Mouse (Mus musculus) heart, embryonic 13.5 days (tissue): ENCODE measurements around the gene Tinagl1. TPM values are rescaled to one million over a fixed set of nuclear protein-coding genes. Genes with fewer than 3 reads are reported as not detected.

Experiments used
- ATAC-seq: fragments of 200-750 bp; cut with Nextera tagmentation; 2 replicates; pipeline ENCODE4 v1.8.0; 2017; ENCODE audit warnings: moderate TSS enrichment; ENCODE audit not compliant: insufficient number of reproducible peaks, low FRiP score, low TSS enrichment; ENCODE audit errors: extremely low read depth
- H3K27ac ChIP-seq: fragments of 300-500 bp; sonication (generic); replicated peaks from 2 replicates; pipeline ENCODE4 v1.5.1; 2015; ENCODE audit warnings: moderate library complexity, mild to moderate bottlenecking, inconsistent platforms
- H3K27me3 ChIP-seq: fragments of 300-500 bp; sonication (generic); replicated peaks from 2 replicates; pipeline ENCODE4 v1.6.1; 2015; ENCODE audit warnings: mild to moderate bottlenecking, inconsistent platforms
- H3K36me3 ChIP-seq: fragments of 300-500 bp; sonication (generic); 2 replicates; pipeline ENCODE4 v1.6.1; 2015; ENCODE audit warnings: mild to moderate bottlenecking, inconsistent platforms
- H3K4me1 ChIP-seq: fragments of 300-500 bp; sonication (generic); 2 replicates; pipeline ENCODE4 v1.6.1; 2015; ENCODE audit warnings: inconsistent platforms
- H3K4me2 ChIP-seq: fragments of 300-500 bp; sonication (generic); 2 replicates; pipeline ENCODE4 v1.6.1; 2015; ENCODE audit warnings: inconsistent platforms, mild to moderate bottlenecking, moderate library complexity
- H3K4me3 ChIP-seq: fragments of 300-500 bp; sonication (generic); 2 replicates; pipeline ENCODE4 v1.5.1; 2015; ENCODE audit warnings: moderate library complexity, mild to moderate bottlenecking, inconsistent platforms
- H3K9ac ChIP-seq: fragments of 300-500 bp; sonication (generic); 2 replicates; pipeline ENCODE4 v1.6.1; 2015; ENCODE audit warnings: inconsistent platforms, mild to moderate bottlenecking, moderate library complexity
- H3K9me3 ChIP-seq: fragments of 300-500 bp; sonication (generic); 2 replicates; pipeline ENCODE4 v1.6.1; 2016; ENCODE audit warnings: inconsistent platforms
- WGBS: fragments of 180-500 bp; shearing (Covaris S2); methylation state at CpG from one replicate; pipeline ENCODE4 v1.1.7; 2015; ENCODE audit warnings: mixed read lengths; 5-methylcytosine and 5-hydroxymethylcytosine counted together
- polyA plus RNA-seq: library from polyadenylated mRNA; unstranded; fragments of >200 nt; fragmentation: Nextera tagmentation; extraction: Ambion mirVana; gene quantifications from 2 replicates; pipeline ENCODE4 v1.2.1, GENCODE M21; 2015

Gene Tinagl1
- polyA plus RNA-seq, 1 experiment from 2014 or later: 47.4 TPM

DNA sequence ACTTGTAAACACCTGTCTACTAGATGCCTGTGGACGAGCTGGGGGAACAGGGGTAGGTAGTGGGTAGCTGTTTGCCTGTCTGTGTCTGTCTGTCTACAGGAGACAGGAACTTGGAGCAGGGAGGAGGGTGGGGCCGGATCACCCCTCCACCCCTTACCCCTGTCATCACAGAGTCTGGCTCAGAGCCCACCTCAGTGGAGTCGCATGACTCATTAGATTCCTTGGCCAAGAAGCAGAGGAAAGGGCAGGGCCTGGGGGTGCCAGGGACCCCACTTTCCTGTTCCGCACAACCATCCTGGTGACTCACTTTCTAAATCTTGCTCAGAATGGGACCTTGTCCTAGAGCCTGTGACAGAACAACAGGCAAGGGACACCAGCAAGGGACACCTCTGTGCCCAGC, 2.2 kb upstream of the Tinagl1 start:
- Histone ChIP-seq H3K27ac (peak overlapping the region; percentile 55), H3K9me3 (no peaks in the 10 kb centered on the region), H3K27me3 (peaks cover 8% of the 10 kb centered on the region; the same call in 1 of the 2 replicates), H3K9ac (peak overlapping the region; percentile 56), H3K36me3 (no peaks in the 10 kb centered on the region), H3K4me3 (no peak overlapping the region), H3K4me2 (no peak overlapping the region), H3K4me1 (peaks cover 70% of the 10 kb centered on the region)
- no peak for ATAC-seq
- 26% methylated on average over 4 of the region's 4 CpGs for WGBS

DNA sequence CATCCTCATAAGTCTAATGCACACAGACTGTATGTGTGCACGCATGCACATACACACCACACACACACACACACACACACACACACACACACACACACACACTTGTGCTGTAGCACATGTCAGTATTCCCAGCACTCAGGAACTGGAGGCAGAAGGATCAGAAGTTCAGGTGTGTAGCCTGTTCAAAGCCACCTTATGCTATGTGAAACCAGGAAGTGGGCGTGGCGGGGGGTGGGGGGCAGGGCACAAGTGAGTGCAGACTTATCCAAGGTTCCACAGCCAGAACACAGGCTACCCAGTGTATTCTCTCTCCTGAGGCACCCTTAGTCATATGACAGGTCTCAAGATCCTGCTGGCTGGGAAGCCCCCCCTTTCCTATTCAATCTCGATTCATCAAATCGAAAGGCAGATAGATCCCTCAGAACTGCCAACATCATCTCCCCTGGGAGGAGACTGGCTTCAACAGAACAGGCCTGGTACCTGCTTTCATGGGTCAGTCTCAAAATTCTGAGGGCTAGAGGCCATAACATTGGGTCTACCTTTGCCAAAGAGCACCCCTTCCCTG, 1.3 kb upstream of the Tinagl1 start:
- Histone ChIP-seq H3K4me1 (peaks cover 70% of the 10 kb centered on the region), H3K27ac (peak overlapping the region; percentile 56)

DNA sequence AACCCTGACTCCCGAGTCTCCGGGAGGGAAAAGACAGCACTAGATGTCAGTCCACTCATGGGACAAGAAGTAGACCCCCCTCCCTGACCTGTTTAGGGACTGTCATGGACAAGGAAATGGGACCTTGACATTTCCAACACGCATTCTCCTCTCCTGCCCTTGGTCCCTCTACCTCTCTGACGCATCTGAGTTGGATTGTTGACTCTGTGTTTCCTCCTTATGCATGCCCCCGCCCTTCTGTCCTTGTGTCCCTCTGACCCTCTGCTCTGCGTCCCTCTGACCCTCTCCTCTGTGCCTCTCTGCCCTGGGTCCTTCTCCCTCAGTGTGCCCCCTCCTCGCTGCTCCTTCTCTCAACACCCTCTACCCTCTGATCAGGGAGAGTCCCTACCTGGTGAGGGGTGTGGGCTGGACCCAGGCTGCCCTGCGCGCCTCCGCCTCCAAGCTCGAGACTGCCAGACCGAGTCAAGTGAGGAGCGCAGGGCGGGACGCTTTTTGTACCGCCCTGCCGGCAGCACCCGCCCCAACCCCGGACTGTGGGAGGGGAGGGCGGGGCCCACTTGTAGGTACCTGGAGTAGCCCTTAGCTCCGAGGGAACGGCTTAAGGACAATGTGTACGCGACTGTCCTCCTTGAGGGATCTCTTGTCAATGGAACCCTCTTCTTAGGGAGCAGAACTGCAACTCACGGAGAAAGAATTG, 439 bp downstream of the Tinagl1 start:
- Histone ChIP-seq H3K9ac (peak overlapping the region; percentile 79), H3K4me2 (peak overlapping the region; percentile 75), H3K27ac (peak overlapping the region; percentile 56), H3K4me1 (peaks cover 83% of the 10 kb centered on the region), H3K36me3 (peaks cover 6% of the 10 kb centered on the region; the same call in 1 of the 2 replicates), H3K4me3 (peak overlapping the region; percentile 52), H3K9me3 (no peaks in the 10 kb centered on the region), H3K27me3 (peaks cover 4% of the 10 kb centered on the region; the same call in 1 of the 2 replicates)
- WGBS: 2% methylated on average over 25 of the region's 25 CpGs
- peak; percentile 75 for ATAC-seq

More for the DNA sequence above, 1.3 kb upstream of the Tinagl1 start:
- peaks cover 8% of the 10 kb centered on the region; the same call in 1 of the 2 replicates for H3K27me3 ChIP-seq
- no peak overlapping the region for H3K9ac ChIP-seq
- H3K9me3 ChIP-seq: no peaks in the 10 kb centered on the region
- no peak overlapping the region for H3K4me2 ChIP-seq
- H3K36me3 ChIP-seq: no peaks in the 10 kb centered on the region
- 78% methylated on average over 5 of the region's 5 CpGs for WGBS
- ATAC-seq: no peak
- H3K4me3 ChIP-seq: no peak overlapping the region

DNA sequence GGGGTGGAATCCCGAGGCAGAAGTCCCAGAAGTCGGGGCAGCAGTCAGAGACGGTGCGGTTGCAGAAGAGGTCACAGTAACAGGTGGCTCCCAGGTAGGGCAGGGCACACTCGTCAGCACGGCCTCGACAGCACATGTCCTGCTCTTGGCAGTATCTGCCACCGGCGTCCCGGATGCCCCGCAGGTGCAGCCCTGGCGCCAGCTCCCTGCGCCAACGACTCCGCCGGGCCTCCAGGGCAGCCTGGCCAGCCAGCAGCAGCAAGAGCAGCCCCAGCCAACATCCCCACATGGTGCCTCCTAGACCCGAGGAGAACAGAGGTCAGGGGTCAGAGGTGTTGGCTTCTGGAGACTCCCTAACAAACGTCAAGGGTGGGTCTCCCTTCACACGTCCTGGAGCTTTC, 1.0 kb downstream of the Tinagl1 start:
- Histone ChIP-seq H3K4me2 (peak overlapping the region; percentile 75), H3K9me3 (no peaks in the 10 kb centered on the region), H3K4me3 (peak overlapping the region; percentile 52), H3K9ac (peak overlapping the region; percentile 79), H3K27me3 (peaks cover 3% of the 10 kb centered on the region; the same call in 1 of the 2 replicates), H3K36me3 (peaks cover 10% of the 10 kb centered on the region), H3K27ac (peak overlapping the region; percentile 56; the same call in 1 of the 2 replicates), H3K4me1 (peaks cover 89% of the 10 kb centered on the region)
- no peak for ATAC-seq
- 43% methylated on average over 19 of the region's 19 CpGs for WGBS

DNA sequence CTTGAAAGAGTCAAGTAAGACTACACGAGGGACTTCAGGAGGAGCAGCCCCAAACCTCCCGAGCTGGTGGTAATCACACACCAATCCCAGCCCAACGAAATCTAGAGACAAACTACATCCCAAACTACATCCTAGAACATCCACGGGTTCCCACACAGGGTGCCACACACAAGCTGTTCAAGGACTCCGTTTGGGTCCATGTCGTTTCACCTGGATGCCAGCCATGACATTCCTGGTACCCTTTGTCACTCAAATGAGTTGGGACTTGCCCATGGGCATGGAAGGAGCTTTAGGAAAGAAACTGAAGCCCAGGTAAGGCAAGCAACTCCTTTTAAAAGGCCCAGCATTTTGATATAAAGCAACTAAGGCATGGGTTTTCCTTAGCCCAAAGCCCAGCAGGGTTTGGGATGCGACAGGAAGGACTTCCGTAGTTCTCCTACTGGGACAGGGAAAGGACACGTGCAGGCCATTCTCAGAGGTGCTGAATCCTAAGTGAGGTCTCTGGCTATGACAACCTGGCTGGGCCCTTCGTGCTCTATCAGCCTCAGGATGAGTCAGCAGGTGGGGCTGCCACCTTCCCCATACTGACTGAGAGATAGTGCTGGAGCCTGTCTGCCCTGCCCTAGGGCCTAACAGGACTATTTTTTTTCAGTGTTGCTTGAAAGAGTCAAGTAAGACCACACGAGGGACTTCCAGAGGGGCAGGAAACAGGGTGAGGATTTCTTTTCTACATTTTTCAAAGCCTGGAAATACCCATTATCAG, 1.7 kb downstream of the Tinagl1 start:
- Histone ChIP-seq H3K4me3 (peak overlapping the region; percentile 52), H3K27me3 (no peaks in the 10 kb centered on the region), H3K4me2 (peak overlapping the region; percentile 75), H3K27ac (peak overlapping the region; percentile 86), H3K4me1 (peaks cover 96% of the 10 kb centered on the region), H3K36me3 (peaks cover 11% of the 10 kb centered on the region), H3K9ac (peak overlapping the region; percentile 79), H3K9me3 (no peaks in the 10 kb centered on the region)
- WGBS: 65% methylated on average over 11 of the region's 11 CpGs
- ATAC-seq: peak; percentile 43; the same call in 1 of the 2 replicates

DNA sequence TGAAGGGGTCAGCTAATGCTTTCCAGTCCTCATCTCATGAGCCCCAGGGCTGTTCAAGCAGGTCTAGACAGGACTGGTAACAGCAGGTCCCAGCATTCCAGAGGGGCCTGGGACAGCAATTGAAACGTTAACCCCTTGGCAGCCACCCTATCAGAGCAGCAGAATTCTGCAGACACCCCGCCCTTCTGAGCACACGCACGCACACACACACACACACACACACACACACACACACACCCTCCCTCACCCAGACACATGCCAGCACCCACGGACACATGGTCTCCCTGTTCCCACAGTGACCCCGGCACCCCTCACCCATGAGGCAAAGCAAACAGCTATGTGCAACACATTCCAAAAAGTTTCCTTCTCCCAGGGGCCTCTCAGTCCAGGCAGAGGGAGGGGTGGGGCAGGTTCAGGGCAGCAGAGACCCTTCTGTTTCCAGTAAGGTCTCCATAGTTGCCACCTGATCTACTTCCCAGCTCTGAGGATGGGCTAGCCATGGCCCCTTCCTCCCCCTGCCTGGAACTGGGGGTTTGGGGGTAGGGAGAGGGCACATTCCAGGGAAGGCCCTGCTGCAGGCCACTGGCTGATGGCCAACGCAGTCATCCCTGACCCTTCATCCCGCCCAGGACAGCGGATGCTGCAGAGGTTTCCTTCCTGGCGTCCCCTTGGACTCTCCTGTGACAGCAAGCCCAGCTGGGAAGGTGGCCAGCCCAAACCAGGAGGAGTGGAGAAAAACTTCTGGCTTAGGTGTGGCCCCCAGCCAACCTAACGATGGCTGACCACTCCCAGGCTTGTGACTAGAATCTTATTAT, 2.8 kb downstream of the Tinagl1 start:
- peaks cover 99% of the 10 kb centered on the region for H3K4me1 ChIP-seq
- peaks cover 11% of the 10 kb centered on the region for H3K36me3 ChIP-seq
- H3K9ac ChIP-seq: peak overlapping the region; percentile 48
- 0 out of 2 replicates have a peak, but pooled peaks have one; percentile 2 for ATAC-seq
- no peaks in the 10 kb centered on the region for H3K27me3 ChIP-seq
- no peaks in the 10 kb centered on the region for H3K9me3 ChIP-seq
- H3K4me3 ChIP-seq: peak overlapping the region; percentile 24
- peak overlapping the region; percentile 86 for H3K27ac ChIP-seq
- H3K4me2 ChIP-seq: peak overlapping the region; percentile 75
- 16% methylated on average over 11 of the region's 11 CpGs for WGBS

DNA sequence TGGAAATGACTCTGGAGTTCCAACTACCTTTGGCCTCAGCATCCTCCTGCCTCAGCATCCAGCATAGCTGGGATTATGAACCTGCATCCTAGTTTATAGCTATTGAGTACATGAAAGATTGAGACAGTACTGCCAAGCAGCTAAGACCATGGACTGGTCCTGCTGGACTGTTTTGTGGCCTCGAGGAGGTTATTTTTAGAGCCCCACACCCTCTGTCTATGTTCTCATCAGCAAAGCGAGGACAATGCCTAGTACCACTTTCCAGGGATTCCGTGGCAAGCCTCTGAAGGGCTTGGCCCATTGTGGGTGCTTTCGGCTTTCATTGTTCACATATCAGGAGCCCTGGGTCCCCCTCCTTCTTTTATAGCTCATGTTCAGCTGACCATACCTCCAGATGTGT, 4.6 kb downstream of the Tinagl1 start:
- Histone ChIP-seq H3K9ac (no peak overlapping the region), H3K27me3 (no peaks in the 10 kb centered on the region), H3K4me1 (peaks cover 96% of the 10 kb centered on the region), H3K9me3 (no peaks in the 10 kb centered on the region), H3K27ac (peak overlapping the region; percentile 50; the same call in 1 of the 2 replicates), H3K36me3 (peaks cover 18% of the 10 kb centered on the region), H3K4me3 (no peak overlapping the region), H3K4me2 (no peak overlapping the region)
- ATAC-seq: no peak
- WGBS: 44% methylated on average over 4 of the region's 4 CpGs

DNA sequence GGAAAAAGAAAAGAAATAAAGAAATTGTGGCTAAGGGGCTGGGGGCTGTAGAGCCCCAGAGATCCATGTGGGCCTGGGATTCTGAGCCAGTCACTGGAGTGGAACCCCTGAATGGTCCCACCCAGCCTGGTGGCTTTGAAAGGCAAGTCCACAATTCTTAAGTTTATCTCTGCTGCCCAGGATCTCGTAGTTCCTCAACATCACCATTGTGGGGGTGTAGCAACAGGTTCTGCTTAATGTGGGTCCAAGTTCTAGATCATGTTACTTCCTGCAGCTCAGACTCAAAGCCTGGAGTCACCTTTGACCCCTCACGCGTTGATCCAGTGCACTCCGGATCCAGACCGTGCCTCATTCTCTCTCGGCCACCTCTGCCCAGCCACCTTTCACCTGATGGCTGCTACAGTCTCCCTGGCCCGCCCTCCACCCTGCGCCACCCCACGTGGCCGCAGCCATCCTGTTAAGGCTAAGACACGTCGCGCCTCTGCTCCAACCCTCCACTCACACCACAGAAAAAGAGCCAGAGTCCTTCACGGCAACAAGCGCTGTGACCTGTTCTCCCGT, 5.4 kb downstream of the Tinagl1 start:
- Histone ChIP-seq H3K9ac (no peak overlapping the region), H3K4me2 (no peak overlapping the region), H3K27me3 (no peaks in the 10 kb centered on the region), H3K9me3 (no peaks in the 10 kb centered on the region), H3K4me3 (no peak overlapping the region), H3K4me1 (peaks cover 90% of the 10 kb centered on the region), H3K27ac (peak overlapping the region; percentile 91), H3K36me3 (peaks cover 18% of the 10 kb centered on the region)
- ATAC-seq: no peak
- WGBS: 83% methylated on average over 16 of the region's 16 CpGs

DNA sequence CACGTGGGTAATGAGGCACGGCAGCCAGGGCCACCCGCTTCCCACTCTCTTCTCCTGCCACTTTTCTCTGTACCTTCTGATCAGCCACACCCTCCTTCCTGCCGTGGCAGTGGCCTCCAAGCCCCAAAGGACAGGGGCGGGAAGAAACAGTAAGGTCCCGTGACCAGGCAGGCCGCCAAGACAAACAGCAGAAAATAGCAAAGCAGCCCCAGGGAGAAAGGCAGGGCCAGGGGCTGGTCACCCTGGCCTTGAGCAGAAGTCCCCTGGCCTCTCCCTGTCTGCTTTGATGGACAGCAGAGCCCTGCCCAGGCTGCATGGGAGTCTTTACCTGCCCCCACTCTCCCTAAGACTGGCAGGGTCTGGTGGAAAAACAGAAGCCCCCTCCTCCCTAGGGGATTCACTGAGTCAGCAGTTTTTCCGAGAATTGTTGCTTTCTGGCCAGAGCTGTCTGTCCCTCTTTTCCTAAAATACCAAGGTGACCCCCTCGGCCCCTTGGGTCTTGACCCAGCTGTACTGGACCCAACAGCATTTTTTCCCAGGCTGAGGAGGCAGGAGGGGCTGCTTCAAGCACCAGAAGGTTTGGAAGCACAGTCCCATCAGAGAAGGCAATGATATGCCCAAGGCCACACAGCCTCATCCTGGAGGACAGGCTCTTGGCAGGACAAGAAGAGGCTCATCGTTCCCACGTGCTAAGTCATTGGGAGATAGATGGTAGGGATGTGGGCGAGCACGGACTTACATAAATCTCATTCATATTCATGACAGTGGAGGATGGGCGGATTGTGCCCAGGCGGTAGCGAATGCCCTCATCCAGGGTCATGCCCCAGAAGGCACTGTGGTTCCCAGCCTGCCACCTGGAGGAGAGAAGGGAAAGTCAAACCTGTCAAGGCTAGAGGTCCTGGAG, 6.4 kb downstream of the Tinagl1 start:
- Histone ChIP-seq H3K4me1 (peaks cover 90% of the 10 kb centered on the region), H3K4me2 (peak overlapping the region; percentile 63), H3K4me3 (peak overlapping the region; percentile 30), H3K27me3 (no peaks in the 10 kb centered on the region), H3K9me3 (no peaks in the 10 kb centered on the region), H3K9ac (peak overlapping the region; percentile 67), H3K36me3 (peaks cover 18% of the 10 kb centered on the region), H3K27ac (peak overlapping the region; percentile 91)
- 34% methylated on average over 16 of the region's 16 CpGs for WGBS
- peak; percentile 67; the same call in 1 of the 2 replicates for ATAC-seq

DNA sequence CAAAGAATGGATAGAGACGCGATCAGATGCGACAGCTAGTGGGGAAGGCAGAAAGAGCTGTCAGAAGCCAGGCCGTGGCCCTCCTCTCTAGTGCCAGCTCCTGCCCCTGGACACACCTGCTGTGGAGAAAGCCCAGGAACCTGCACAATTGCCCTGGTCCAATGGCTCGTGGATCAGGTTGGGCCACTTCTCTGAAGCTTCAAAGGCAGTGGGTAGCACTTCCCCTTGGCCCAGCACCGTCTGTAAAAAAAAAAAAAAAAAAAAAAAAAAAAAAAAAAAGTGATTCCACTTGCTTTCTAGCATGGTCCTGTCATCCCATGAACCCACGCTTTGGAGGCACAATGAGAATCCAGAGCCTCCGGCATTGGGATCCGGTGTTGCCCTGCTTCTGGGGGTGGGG, 7.1 kb downstream of the Tinagl1 start:
- 35% methylated on average over 9 of the region's 9 CpGs for WGBS
- Histone ChIP-seq H3K27ac (peak overlapping the region; percentile 91), H3K27me3 (no peaks in the 10 kb centered on the region), H3K4me2 (peak overlapping the region; percentile 63), H3K4me1 (peaks cover 90% of the 10 kb centered on the region), H3K4me3 (peak overlapping the region; percentile 30), H3K9ac (peak overlapping the region; percentile 67), H3K36me3 (peaks cover 18% of the 10 kb centered on the region), H3K9me3 (no peaks in the 10 kb centered on the region)
- ATAC-seq: no peak
